Mouse (Mus musculus): ENCODE measurements around the gene Ift22. TPM values are rescaled to one million over a fixed set of nuclear protein-coding genes. Genes with fewer than 3 reads are reported as not detected.

Gene Ift22
- total RNA-seq (2015; ENCODE audit: low replicate concordance), result 1.7 and 4.8 TPM in 2 replicates
- 0.28 and 1.3 TPM in 2 replicates for total RNA-seq (2017; ENCODE audit: low replicate concordance)

DNA sequence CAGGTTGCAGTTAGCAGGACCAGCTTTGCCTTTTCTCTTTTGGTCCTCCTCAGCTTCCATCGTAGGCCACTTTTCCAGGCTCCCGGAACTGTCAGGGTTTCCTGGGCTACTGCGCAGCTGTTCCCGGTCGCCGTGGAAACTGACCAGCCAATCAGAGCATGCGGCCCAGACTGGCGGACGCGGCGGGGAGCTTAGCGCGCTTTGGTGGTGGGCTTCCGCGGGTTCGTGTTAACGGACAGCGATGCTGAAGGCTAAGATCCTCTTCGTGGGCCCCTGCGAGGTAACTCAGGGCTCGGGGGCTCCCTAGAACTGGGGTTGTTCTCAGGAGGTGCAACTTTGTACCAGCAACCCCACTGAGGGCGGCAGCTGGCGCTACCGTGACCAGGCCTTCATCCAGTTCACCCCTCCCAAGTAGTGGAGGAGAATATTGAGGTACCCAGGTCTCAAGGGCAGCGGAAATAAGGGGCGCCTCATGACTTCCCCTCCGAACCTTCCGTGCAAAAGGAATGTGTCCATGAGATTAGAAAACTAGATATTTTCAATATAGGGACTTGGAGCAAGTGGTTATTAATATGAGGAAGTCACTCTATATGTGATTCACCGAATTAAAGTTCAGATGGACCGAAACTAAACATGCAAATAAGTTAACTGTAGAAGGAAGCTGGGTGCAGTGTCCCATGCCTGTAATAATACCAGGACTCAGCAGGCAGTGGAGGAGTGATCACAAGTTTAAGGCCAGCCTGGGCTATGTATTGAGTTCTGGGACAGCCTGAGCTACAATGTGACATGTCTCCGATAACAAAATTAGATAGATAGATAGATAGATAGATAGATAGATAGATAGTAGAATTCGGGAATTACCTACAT lies at the start of gene Ift22:
Gene Ift22 (plus strand): TSS at position 160 of the 867 bp plus-strand sequence.
- ATAC-seq (replicated peaks; ENCODE audit: low FRiP score, poor library complexity, severe bottlenecking), result no peak

DNA sequence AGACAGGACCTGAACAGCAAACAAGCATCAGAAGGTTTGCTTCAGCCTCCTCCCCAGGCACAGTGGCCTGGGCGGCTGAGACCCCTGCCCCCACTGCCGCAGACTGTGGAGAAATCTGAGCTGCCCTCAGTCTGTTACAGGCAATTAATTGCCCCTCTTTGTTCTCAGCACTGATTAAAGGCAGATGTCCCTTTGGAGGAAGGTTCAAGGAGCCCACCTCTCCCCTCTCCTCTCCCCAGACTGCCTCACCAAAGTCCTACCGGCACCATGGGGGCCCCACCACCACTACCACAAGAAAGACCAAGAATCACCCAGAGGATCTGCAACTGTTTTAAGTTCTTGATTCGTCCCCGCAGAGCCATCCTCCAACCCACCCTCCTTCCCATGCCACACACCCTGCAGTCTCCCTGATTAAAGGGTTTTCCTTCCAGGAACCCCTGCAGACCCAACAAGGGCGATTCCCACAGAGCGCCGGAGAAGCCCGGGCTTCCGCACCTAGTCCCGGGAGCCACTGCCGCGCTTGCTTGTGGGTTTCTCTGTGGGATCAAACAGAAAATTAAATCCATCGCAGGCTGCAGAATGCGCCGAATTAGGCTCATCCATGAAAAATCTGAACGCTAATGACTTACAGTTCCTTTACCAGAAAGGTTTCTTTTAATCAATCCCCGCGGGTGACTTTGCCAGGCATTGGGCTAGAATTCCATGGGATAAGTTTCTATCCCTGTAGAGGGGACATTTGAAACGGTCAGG lies 46.6 kb upstream of the Ift22 start:
- ATAC-seq (replicated peaks; ENCODE audit: low FRiP score, poor library complexity, severe bottlenecking), result no peak

DNA sequence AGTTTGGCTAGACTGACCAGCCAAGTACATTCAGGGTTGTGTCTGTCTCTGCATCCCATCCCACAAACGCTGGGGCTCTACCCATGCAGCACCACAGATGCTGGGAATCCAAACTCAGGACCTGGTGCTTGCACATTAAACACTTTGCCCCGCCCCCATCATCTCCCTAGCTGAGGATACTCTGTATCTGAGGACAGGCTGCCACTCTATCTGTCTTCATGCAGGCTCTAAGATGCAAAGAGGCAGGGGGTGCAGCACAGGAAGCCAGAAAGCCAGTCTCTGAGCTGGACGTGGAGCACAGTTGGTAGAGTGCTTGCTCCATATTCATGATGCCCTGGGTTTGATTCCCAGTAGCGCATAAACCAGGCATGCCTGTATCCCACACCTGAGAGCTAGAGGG lies 45.1 kb upstream of the Ift22 start:
- no peak for ATAC-seq (replicated peaks; ENCODE audit: low FRiP score, poor library complexity, severe bottlenecking)

DNA sequence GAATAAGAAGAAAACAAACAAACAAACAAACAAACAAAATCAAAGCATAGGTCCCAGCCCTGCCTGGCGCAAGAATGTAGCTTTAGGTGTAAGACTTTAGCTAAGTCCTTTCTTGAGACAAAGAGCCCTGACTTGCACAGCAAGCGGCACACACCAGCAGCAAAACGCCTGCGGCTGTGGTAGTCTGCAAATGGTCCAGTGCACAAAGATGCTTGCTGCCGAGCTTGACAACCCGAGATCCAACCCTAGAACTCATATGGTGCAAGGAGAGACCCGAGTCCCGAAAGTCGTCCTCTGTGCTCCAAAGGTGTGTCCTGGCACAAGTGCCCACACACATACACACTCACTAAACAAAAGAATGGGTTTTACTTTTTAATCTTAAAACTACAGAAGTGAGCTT lies 44.7 kb upstream of the Ift22 start:
- no peak for ATAC-seq (replicated peaks; ENCODE audit: low FRiP score, poor library complexity, severe bottlenecking)

DNA sequence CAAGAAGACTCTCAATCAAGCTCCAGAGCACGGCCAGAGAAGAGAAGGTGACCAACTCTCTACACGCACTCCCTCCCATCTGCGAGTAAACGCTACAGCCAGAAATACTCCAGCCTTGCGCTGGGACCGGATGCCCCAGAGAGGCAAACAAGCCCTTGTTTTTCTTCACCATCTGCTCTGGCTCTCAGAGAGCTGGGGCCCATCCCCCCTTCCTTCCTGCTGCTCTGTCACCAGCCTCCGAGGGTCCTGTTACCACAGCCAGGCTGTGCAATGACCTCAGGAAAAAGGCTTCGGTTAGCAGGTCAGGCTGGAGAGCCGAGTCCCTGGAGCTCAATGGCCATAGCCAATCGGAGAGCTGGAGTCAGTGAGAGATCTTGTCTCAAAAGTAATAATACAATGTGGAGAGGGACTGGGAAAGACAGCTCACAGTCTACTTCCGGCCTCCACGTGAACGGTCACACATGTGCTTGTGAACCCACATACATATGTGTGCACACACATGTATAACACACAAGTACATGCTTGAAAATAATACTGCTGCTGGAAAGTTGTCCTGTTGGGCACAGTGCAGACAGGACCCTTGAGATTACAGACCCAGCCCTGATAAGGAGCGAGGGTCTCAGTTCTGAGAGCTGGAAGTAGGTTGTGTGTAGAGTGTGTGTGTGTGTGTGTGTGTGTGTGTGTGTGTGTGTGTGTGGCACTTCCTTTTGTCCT lies 43.8 kb upstream of the Ift22 start:
- no peak for ATAC-seq (replicated peaks; ENCODE audit: low FRiP score, poor library complexity, severe bottlenecking)

DNA sequence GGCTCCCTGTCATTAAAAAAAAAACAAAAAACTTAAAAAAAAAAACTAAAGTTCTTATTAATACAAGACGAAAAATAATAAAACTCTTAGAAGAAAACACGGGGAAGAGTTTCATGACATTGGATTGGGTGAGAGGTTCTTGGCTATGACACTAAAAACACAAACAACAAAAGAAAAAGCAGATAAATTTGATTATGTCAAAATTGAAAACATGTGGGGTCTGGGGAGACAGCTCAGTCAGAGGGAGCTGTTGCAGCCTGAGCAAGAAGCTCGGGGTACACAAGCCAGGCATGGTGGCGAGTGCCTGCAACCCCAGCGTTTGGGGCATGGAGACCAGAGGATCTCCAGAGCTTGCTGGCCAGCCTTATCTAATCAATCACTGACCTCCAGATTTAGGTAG lies 40.2 kb upstream of the Ift22 start:
- ATAC-seq (replicated peaks; ENCODE audit: low FRiP score, poor library complexity, severe bottlenecking), result no peak

DNA sequence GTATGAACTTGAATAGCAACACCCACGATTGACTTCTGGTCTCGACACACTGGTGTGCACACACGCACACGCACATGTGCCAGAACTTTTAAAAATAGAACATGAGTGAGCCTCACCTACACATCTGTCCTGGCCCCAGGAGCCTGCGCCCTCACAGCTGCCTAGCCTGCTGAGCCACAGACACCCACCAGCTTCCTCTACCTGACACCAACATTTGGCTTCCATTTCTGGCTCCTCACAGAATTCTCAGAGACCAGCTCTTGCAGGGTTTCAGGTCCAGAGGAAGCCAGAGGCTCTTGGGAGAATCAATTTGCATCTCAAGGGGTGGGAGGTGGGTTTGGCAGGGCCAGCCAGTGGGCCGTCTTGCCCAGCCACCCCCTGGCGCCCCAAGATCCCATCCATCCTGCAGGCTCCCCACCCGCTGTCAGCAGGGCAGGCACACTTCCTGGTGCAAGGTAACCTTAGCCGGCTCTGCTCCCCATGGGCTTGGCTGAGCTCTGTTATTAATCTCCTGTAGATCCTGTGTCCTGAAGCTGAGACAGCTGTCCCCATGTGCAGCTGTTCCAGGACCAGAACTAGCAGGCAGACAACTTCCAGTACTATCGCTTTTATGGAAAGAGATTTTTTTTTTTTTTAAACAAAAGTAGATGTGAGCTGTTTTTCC lies 38.4 kb upstream of the Ift22 start:
- no peak for ATAC-seq (replicated peaks; ENCODE audit: low FRiP score, poor library complexity, severe bottlenecking)

DNA sequence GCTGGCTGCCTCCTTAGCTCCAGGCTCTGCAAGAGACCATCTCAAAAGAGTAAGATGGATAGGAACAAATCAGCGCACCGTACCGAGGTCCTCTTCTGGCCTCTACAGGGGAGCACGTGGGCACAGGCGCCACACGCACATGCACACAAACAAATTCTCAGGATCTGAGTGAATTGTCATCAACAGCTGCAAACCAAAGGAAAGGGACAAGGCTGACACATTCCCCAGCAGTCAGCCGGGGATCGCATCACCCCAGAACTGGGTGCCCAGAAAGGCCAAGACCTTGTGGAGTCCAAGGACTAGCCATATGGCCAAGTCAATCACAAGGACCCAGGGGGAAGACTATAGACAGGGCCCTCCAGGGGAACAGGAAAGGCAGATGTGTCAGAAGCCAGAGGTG lies 35.5 kb upstream of the Ift22 start:
- no peak for ATAC-seq (replicated peaks; ENCODE audit: low FRiP score, poor library complexity, severe bottlenecking)

DNA sequence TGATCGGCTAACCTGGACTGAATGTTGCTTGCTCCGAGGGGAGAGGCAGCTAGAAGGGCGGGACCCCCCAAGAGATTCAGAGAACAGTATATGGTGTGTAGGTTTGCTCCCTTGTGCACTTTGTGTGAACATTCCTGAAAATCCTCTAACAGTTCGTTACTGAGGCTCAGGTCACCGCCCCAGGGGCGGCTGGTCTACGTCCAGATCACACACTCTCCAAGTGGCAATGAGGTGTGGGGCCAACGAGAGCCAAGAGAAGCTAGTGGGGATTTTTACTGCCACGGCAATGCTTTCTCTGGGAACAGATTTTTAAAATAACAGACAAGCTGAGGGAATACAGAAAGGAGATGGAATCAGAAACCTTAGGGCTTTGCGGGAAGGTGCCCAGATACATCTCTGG lies 33.7 kb upstream of the Ift22 start:
- ATAC-seq (replicated peaks; ENCODE audit: low FRiP score, poor library complexity, severe bottlenecking), result no peak

DNA sequence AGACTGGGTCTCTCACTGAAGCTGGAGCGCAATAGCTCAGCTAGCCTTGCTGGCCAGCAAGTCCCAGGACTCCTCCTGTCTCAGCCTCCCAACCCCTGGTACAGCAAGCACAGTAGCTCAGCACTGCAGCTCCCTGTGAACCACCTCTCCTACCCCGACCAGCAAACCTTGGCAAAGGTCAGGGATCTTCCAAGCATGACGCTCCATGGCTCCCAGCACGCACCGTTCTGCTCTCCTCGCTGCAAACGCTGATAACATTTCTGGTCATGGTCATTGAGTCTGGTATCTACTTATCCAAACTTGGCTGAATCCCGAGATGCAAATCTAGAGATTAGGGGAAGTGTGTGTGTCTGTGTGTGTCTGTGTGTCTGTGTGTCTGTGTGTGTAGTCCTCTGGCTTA lies 27.8 kb upstream of the Ift22 start:
- ATAC-seq (replicated peaks; ENCODE audit: low FRiP score, poor library complexity, severe bottlenecking), result no peak

DNA sequence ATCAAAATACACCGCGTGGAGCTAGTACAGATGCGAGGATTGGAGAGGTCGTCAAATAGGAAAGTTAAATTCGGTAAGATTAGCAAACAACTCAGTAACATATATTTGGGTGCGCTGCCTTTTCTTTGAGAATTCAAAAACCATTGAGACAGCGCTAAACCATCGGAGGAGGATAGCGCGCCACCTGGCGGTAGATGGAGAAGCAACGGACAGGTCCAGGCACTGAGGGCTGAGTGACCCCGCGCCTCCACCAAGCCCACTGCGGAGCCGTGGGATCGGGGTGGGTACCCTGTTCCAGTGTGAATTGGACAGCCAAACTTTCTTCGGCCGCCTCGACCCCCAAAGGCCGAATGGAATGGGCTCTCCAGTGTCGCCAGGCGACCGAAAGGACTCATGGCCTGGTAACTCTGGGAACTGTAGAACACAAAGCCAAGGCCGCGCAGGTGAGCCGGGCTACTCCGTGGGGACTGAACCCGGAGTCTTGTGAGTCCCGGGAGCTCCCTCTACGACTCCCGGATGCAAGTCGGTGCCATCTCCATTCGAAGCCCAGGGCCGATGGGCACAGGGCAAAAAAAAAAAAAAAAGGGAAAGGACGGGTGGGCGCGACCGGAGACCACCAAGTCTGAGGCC lies 26.5 kb upstream of the Ift22 start:
- peak; percentile 71; the same call in 1 of the 2 replicates for ATAC-seq (replicated peaks; ENCODE audit: low FRiP score, poor library complexity, severe bottlenecking)

DNA sequence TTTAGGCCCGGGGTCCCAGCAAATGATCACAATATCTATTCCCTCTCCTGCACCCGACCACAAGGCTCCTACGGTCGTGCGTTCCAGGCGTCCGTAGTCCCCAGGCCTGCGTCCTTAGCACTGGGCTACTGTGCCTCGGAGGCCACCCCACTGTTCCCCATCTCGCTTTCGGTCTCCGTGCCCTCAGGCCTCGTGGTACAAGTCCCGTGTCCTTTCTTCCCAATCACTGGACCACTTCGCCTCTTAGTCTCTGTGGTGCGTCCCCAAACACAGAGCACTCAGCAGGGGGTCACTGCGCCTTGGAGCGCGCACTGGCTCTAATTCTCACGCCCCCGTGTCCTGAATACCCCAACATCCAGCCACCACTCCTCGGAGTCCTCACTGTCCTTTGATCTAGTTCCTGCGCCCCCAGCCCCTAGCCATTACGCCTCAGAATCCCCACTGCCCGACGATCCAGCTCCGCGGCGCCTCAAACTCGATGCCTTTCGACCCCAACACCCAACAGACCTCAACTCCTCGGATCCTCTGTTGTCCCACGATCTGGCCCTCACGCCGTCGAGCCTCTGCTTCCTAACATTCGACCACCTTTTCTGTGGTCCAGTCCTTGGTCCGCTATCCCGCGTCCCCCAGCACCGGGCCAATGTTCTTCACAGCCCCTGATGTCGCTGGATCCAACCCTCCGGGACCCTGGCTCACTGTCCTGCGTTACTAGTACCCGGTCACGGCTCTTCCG lies 25.7 kb upstream of the Ift22 start:
- ATAC-seq (replicated peaks; ENCODE audit: low FRiP score, poor library complexity, severe bottlenecking), result no peak

DNA sequence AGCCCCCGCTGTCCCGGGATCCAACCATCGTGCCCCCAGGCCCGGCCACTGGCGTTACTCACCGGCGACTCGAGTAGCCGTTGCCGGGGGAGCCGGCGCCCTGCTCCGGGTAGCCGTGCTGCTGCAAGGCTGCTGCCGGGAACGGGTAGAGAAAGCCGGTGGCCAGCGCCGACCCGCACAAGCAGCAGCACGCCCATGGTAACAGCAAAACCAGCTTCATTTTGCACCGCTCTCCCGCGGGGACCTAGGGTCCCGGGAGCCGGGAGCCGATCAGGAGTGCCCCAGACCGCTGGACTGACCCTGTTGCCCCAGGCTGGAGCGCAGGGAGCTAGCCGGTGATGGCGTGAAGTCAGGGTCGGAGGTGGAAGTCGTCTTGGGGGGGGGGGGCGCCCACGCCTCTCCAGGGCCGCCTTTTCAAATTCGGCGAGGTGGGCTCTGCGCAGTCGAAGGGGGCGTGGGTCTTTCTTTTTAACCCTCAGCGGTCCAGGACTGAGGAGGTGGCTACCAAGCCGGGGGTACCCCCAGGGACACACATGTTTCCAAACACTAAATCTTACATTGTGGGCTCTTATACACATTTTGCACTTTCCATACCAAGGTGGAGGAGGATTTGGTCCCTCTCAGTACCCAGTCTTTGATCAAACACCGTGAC lies 25.0 kb upstream of the Ift22 start, which contains the start of gene Col26a1:
Gene Col26a1 (minus strand): TSS at position 422 of the 652 bp plus-strand sequence.
- ATAC-seq (replicated peaks; ENCODE audit: low FRiP score, poor library complexity, severe bottlenecking), result no peak

DNA sequence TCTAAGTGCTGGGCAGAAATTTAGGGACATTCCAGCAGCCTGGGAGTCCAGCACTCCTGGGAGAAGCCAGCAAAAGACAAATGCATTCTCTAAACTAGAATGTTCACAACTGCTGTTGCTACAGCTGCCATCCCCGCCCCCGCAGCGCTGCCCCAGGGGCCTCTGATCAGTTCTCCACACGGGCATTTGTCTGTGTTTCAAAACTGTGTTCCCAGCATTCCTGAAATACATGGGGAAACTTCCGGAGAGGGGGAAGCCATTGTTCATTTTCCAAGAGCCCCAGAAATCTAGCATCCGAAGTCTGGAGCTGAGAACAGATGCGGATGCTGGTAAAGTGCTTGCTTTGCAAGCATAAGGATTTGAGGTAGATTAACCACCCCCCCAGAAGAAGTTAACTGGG lies 21.0 kb upstream of the Ift22 start:
- ATAC-seq (replicated peaks; ENCODE audit: low FRiP score, poor library complexity, severe bottlenecking), result no peak

DNA sequence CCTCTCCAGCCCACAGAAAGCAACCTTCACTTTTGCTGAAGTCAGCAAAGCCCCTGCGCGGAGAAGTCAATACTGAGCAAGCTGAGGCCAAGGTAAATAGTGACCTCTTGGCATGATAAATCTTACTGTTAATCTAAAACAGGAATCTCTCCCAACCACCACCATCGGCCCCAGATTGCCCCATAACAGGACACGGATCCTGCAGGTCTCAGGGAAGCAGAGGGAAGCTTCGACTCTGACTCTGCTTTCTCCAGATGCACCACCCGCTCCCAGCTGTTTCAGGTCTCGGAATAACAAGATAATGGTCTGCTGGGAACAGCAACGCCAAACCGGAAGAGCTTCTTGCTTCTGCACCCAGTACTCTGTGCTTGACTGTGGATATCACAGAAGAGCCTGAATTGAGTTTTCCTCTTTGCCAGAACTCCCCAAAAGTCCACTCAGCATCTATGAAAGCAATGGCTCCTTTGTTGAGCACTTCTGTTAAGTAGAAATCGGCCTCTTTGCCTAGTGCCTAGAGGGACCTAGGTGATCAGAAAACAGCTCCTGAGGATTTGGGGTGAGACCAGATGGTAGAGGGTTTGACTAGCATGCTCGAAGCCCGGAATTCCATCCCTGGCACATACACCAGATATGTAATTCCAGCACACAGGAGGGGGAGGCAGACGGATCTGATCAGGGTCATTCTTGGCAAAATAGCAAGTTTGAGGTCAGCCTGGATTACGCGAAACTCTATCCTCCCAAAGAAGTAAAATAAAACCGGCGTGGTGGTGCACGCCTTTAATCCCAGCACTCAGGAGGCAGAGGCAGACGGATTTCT lies 19.2 kb upstream of the Ift22 start:
- ATAC-seq (replicated peaks; ENCODE audit: low FRiP score, poor library complexity, severe bottlenecking), result no peak

DNA sequence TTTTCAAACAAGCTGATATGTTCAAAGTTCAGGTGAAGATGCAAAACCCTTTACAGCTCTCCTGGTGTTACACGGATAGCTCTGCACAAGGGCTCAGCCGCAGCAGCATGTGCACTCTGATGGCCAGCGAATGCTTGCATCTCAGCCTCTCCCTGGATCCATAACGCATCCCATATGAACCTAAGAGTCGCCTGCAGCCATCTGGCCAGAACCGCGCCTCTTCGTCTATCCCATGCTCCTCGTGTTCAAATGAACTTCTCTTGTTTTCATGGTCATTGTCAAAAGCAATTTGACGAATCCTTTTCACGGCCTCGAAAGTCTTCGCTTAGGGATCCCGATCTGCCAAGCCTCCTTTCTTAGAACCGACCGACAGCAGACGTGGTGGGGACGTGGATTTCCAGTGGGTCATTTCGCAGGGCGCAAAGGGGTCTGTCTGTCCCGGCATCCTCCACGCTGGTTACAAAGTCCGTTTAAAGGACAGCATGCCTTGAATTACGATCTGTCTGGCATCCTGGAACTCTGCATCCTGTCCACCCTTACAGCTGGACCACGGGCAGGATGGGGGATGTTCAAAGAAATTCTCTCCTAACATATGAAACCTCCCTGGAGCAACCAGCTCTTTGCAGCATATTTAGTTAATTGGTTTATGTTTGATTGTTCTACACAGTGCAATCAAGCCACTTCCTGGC lies 13.0 kb upstream of the Ift22 start:
- ATAC-seq (replicated peaks; ENCODE audit: low FRiP score, poor library complexity, severe bottlenecking), result no peak

DNA sequence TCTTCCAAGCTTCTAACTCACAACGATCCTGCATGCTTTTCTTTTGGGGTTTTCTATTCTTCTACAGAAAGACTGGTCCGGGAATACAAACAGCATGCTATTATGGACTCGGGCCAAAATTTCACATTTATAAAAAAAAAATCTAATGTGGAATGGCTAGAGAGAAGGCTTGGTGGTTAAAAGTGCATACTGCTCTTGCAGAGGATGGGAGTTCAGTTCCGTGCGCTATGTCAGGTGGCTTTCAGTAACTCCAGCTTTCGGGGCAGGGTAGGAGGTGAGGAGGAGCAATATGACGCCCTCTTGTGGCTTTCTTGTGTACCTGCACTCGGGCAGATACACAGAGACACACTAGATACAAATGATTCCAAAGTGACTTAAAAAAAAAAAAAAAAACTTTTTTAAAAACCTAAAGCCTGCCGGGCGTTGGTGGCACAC lies 12.4 kb upstream of the Ift22 start:
- no peak for ATAC-seq (replicated peaks; ENCODE audit: low FRiP score, poor library complexity, severe bottlenecking)

Data from erythroblast, adult 5-6 weeks (primary cell).